Mouse (Mus musculus) liver, embryonic 11.5 days (tissue): ENCODE data around the gene Prss57. TPM values are rescaled to one million over a fixed set of nuclear protein-coding genes. Genes with fewer than 3 reads are reported as not detected.
A peak's percentile ranks its signal among the peaks of the same experiment; 100 is the strongest.

Experiments used
- ATAC-seq: fragments of 200-750 bp; cut with Nextera tagmentation; replicated peaks from 2 replicates; pipeline ENCODE4 v1.8.0; 2017; ENCODE audit warnings: moderate number of reproducible peaks, mild to moderate bottlenecking, moderate TSS enrichment, moderate library complexity; ENCODE audit not compliant: low FRiP score
- DNase-seq: peaks from one replicate; pipeline ENCODE4 v3.0.0-alpha.2; 2017; ENCODE audit warnings: low spot score
- H3K27ac ChIP-seq: fragments of 300-500 bp; sonication (generic); 2 replicates; pipeline ENCODE4 v1.5.1; 2014; ENCODE audit warnings: mild to moderate bottlenecking, low read depth, low read length, control low read depth
- H3K27me3 ChIP-seq: fragments of 300-500 bp; sonication (generic); replicated peaks from 2 replicates; pipeline ENCODE4 v1.6.1; 2014; ENCODE audit warnings: low read length, mixed read lengths; ENCODE audit not compliant: control insufficient read depth, insufficient read depth
- H3K36me3 ChIP-seq: fragments of 300-500 bp; sonication (generic); 2 replicates; pipeline ENCODE4 v1.6.1; 2014; ENCODE audit warnings: mild to moderate bottlenecking, low read length, moderate library complexity, mixed read lengths; ENCODE audit not compliant: control insufficient read depth, insufficient read depth
- H3K4me1 ChIP-seq: fragments of 300-500 bp; sonication (generic); replicated peaks from 2 replicates; pipeline ENCODE4 v1.6.1; 2014; ENCODE audit warnings: low read length, mixed read lengths; ENCODE audit not compliant: control insufficient read depth, insufficient read depth
- H3K4me2 ChIP-seq: fragments of 300-500 bp; sonication (generic); 2 replicates; pipeline ENCODE4 v1.6.1; 2014; ENCODE audit warnings: mild to moderate bottlenecking, control low read depth, moderate library complexity
- H3K4me3 ChIP-seq: fragments of 300-500 bp; sonication (generic); 2 replicates; pipeline ENCODE4 v1.5.1; 2014; ENCODE audit warnings: low read depth, low read length, control low read depth
- H3K9ac ChIP-seq: fragments of 300-500 bp; sonication (generic); 2 replicates; pipeline ENCODE4 v1.6.1; 2014; ENCODE audit warnings: low read depth, low read length, control low read depth
- H3K9me3 ChIP-seq: fragments of 300-500 bp; sonication (generic); 2 replicates; pipeline ENCODE4 v1.6.1; 2016; ENCODE audit warnings: low read length, inconsistent platforms, mixed read lengths; ENCODE audit not compliant: control insufficient read depth
- WGBS: fragments of 180-500 bp; shearing (Covaris S2); extraction: QIAGEN DNeasy Blood & Tissue Kit; methylation state at CpG from one replicate; pipeline ENCODE4 v1.1.7; 2014; 5-methylcytosine and 5-hydroxymethylcytosine counted together
- polyA plus RNA-seq: library from polyadenylated mRNA; unstranded; fragments of >200 nt; fragmentation: Nextera tagmentation; extraction: Ambion mirVana; gene quantifications from 2 replicates; pipeline ENCODE4 v1.2.1, GENCODE M21; 2014

Gene Prss57
- polyA plus RNA-seq, 1 experiment from 2014 or later = 1.5 TPM

GRCm38 (mm10) chr10:79793738-79794490 lies 3.2 kb upstream of the Prss57 start:
- H3K27me3 ChIP-seq = no peaks in the 10 kb centered on the region
- 8% methylated on average over 38 of the region's 38 CpGs for WGBS
- no peaks in the 10 kb centered on the region for H3K36me3 ChIP-seq
- peak overlapping the region; percentile 93 for H3K4me2 ChIP-seq
- ATAC-seq = no peak
- H3K4me1 ChIP-seq = peaks cover 19% of the 10 kb centered on the region
- H3K9me3 ChIP-seq = no peaks in the 10 kb centered on the region
- no peak for DNase-seq
- H3K4me3 ChIP-seq = peak overlapping the region; percentile 76
- peak overlapping the region; percentile 36 for H3K27ac ChIP-seq
- H3K9ac ChIP-seq = peak overlapping the region; percentile 78

- Histone ChIP-seq H3K4me2 (peak within 1 kb of the TSS; percentile 93), H3K27ac (peak within 1 kb of the TSS; percentile 36)
- WGBS = 5% methylated on average over 51 of the region's 51 CpGs
Measured at GRCm38 (mm10) chr10:79793051-79793737, 2.4 kb upstream of the Prss57 start, which contains the start of gene Palm. Palm (plus strand) TSS chr10:79793572.

DNA sequence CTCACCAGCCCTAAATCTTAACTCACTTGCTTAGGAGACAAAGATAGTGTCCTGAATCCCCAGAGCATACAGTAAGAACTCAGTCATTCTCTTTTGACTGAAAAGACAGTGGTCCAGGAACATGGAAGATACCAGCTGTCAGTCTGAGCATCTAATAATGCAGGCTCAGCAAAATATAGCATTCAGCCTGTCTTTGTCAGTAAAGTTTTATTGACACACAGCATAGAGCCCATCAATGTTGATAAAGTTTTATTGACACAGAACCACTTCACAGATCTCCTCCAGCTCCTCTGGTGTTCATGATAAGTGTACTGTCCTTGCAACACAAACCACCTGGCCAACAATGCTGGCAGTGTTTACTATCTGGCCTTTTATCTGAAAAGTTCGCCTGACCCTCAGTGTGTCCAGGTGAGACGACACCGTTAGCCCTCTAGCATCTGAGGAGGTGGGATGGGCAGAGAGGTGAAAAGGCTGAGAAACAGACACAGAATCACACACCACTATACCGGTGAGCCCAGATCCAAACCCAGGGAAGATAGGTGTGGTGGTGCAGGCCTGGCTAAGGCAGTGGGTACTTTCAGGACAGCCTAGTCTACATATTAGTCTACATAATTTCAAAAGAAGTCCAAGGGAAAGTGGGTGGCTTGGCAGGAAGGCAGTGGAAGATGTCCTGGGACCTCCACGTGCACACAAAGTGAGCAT lies 1.7 kb upstream of the Prss57 start:
- Histone ChIP-seq H3K9ac (no peak overlapping the region), H3K4me3 (no peak overlapping the region), H3K36me3 (no peaks in the 10 kb centered on the region), H3K27ac (no peak overlapping the region), H3K9me3 (no peaks in the 10 kb centered on the region), H3K4me2 (no peak overlapping the region), H3K27me3 (no peaks in the 10 kb centered on the region), H3K4me1 (peaks cover 23% of the 10 kb centered on the region)
- no peak for ATAC-seq
- no peak for DNase-seq
- 64% methylated on average over 5 of the region's 5 CpGs for WGBS

More at GRCm38 (mm10) chr10:79793051-79793737, 2.4 kb upstream of the Prss57 start, which contains the start of gene Palm:
- Histone ChIP-seq H3K9me3 (no peaks in the 10 kb centered on the region), H3K4me3 (peak within 1 kb of the TSS; percentile 76), H3K27me3 (no peaks in the 10 kb centered on the region), H3K36me3 (no peaks in the 10 kb centered on the region), H3K4me1 (peaks cover 23% of the 10 kb centered on the region), H3K9ac (peak within 1 kb of the TSS; percentile 78)
- ATAC-seq = peak; percentile 46; the same call in 1 of the 2 replicates
- peak; percentile 74 for DNase-seq

DNA sequence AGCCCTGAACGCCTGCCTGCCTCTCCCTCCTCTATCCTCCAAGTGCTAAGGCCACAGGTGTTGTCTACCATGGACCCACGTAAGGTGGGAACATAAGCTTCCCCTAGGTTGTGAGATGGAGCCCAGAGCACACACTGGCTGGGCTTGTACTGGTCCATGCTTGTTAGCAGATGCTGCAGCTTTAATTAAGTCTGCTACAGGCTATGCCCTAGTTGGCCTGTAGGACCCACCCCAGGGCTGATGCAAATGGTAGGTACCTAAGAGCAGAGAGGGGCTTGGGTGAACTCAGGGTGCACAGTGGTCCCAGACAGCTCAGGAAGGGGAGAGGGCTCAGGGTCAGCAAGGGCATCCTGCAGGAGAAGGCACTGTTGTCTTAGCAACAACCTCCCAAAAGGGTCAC lies 1.2 kb downstream of the Prss57 start:
- 59% methylated on average over 2 of the region's 2 CpGs for WGBS

DNA sequence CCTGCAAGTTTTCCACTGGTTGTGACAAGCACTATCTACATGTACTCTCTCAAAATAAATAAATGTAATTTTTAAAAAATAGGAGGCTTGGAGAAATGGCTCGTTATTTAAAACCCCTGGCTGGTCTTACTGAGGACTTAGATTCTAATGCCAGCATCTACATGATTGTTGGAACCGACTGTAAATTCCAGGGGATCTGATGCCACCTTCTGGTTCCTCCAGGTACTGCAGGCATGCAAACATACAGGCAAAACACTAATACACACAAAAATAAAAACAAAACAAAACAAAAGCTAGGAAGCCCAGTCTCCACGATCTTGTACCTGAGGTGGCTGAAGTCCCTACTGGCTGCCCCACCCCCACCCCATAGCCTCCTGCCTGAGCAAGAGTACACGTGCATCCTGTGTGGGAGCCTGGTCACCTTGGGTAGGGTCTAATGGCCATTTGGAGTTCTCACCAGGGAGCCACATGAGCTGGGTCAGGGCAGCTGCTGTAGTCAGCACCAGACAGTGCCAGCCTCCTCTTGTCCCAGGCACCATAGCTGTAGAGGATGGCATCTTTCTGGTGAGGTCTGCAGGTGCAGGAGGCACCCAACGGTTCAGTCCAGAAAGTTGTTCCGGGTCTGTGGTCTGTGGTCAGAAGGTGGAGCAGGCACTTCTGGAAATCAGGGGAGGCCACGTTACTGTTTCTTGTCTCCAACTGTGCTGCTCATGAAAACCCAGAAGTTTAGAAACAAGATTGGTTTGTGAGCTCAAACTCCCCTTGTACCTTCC lies 2.2 kb downstream of the Prss57 start:
- ATAC-seq (no peak), DNase-seq (no peak)
- no peak overlapping the region for H3K4me3 ChIP-seq
- peaks cover 9% of the 10 kb centered on the region for H3K4me1 ChIP-seq
- H3K27me3 ChIP-seq = peaks cover 8% of the 10 kb centered on the region
- 27% methylated on average over 7 of the region's 7 CpGs for WGBS
- no peak overlapping the region for H3K27ac ChIP-seq
- no peaks in the 10 kb centered on the region for H3K36me3 ChIP-seq
- H3K9ac ChIP-seq = no peak overlapping the region
- H3K4me2 ChIP-seq = peak overlapping the region; percentile 9; the same call in 1 of the 2 replicates
- no peaks in the 10 kb centered on the region for H3K9me3 ChIP-seq

More for the DNA sequence above, 1.2 kb downstream of the Prss57 start:
- H3K4me3 ChIP-seq = no peak overlapping the region
- H3K9me3 ChIP-seq = no peaks in the 10 kb centered on the region
- ATAC-seq = no peak
- no peak overlapping the region for H3K9ac ChIP-seq
- H3K4me1 ChIP-seq = peaks cover 16% of the 10 kb centered on the region
- H3K27me3 ChIP-seq = peaks cover 4% of the 10 kb centered on the region
- no peak overlapping the region for H3K4me2 ChIP-seq
- H3K27ac ChIP-seq = no peak overlapping the region
- DNase-seq = no peak
- no peaks in the 10 kb centered on the region for H3K36me3 ChIP-seq

DNA sequence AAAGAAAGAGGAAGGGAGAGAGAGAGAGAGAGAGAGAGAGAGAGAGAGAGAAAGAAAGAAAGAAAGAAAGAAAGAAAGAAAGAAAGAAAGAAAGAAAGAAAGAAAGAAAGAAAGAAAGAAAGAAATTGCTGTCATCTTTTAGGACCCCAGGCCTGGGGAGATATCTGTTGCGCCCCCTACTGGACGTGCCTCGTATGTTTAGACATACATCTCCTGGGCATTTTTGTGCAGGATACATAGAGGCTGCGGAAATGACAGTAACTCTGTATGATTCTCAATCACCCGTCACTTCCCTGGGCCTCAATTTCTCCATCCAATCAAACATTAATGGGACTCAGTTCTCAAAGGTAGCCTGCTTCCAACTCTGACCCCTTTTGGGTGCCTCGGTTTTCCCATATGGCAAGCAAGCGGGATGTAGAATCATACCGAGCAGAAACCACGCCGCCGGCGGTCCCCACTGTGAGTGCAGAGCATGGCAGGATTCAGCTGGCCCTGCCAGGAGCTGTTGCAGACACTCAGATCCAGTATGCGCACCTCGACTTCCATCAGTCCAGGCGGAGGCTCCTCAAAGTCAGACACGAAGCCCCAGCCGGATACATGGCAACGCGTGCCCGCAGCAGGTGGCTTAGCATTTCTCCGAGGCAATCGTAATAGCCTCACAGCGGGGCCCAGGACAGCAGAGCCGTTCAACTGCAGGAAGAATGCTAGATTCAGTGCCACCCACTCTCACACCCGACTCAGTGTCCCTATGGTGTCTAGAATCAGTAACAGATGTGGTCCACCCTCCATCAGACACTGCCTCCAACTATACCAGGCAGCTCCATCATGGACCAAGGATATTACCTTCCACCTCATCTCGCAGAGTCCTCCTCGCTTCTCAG lies 6.6 kb downstream of the Prss57 start:
- Histone ChIP-seq H3K4me1 (peaks cover 13% of the 10 kb centered on the region), H3K9ac (no peak overlapping the region), H3K4me3 (no peak overlapping the region), H3K4me2 (no peak overlapping the region), H3K9me3 (no peaks in the 10 kb centered on the region), H3K27me3 (peaks cover 19% of the 10 kb centered on the region), H3K27ac (no peak overlapping the region), H3K36me3 (no peaks in the 10 kb centered on the region)
- no peak for ATAC-seq
- 45% methylated on average over 27 of the region's 27 CpGs for WGBS
- DNase-seq = no peak

GRCm38 (mm10) chr10:79783050-79783449 lies 7.7 kb downstream of the Prss57 start:
- peaks cover 7% of the 10 kb centered on the region for H3K4me1 ChIP-seq
- H3K27ac ChIP-seq = no peak overlapping the region
- DNase-seq (no peak), ATAC-seq (no peak)
- peaks cover 30% of the 10 kb centered on the region for H3K27me3 ChIP-seq
- no peak overlapping the region for H3K4me2 ChIP-seq
- 62% methylated on average over 7 of the region's 7 CpGs for WGBS
- H3K9ac ChIP-seq = no peak overlapping the region
- H3K9me3 ChIP-seq = no peaks in the 10 kb centered on the region
- H3K36me3 ChIP-seq = no peaks in the 10 kb centered on the region
- H3K4me3 ChIP-seq = no peak overlapping the region
